Mouse (Mus musculus) erythroid progenitor cell, adult 5-6 weeks (primary cell): ENCODE data around the gene Tusc2. TPM values are rescaled to one million over a fixed set of nuclear protein-coding genes. Genes with fewer than 3 reads are reported as not detected.
"Not testable (repeated sequence)": the region's sequence is repeated elsewhere in the genome, so short reads cannot be mapped to it uniquely, and the experiment has no call there.

Source experiments
- ATAC-seq: replicated peaks from 2 replicates; pipeline ENCODE4 v1.8.0; 2016; ENCODE audit warnings: moderate number of reproducible peaks, mild to moderate bottlenecking, moderate TSS enrichment, inconsistent platforms; ENCODE audit not compliant: poor library complexity, low FRiP score, severe bottlenecking
- total RNA-seq, 2 experiments: library from RNA; stranded (forward) in 1 of 2; stranded (reverse) in 1 of 2; fragments of 150-400 nt in 1 of 2; fragments of 186-747, 209-891 nt in 1 of 2; gene quantifications; 2 replicates each; pipeline versions ENCODE4 v1.2.3 to v1.2.4; 2015 to 2017; ENCODE audit warnings: low replicate concordance in 2 of 2

Tusc2 gene
- total RNA-seq, 2 experiments from 2014 or later: 9.6 to 19.1 TPM

- ATAC-seq: no peak
These were observed 18.8 kb upstream of the Tusc2 start for GRCm38 (mm10) chr9:107544196-107544700.

- ATAC-seq: no peak
These were observed 18.3 kb upstream of the Tusc2 start for GRCm38 (mm10) chr9:107544729-107545128.

GRCm38 (mm10) chr9:107545199-107545598 is 17.9 kb upstream of the Tusc2 start:
- ATAC-seq: no peak

- ATAC-seq: no peak
These were observed 17.5 kb upstream of the Tusc2 start for GRCm38 (mm10) chr9:107545602-107546001.

- ATAC-seq: peak; percentile 70
These were observed 16.0 kb upstream of the Tusc2 start, which contains the start of gene Zmynd10 for GRCm38 (mm10) chr9:107547026-107547425. TSS of gene Zmynd10 (plus strand) at chr9:107547298.

GRCm38 (mm10) chr9:107547957-107548356 is 15.1 kb upstream of the Tusc2 start:
- ATAC-seq: no peak

- ATAC-seq: no peak
These were observed 14.2 kb upstream of the Tusc2 start for GRCm38 (mm10) chr9:107548820-107549219.

GRCm38 (mm10) chr9:107549297-107550074 is 13.6 kb upstream of the Tusc2 start:
- no peak for ATAC-seq

GRCm38 (mm10) chr9:107550491-107551116 is 12.5 kb upstream of the Tusc2 start:
- ATAC-seq: no peak

- peak; percentile 53 for ATAC-seq
These were observed 11.8 kb upstream of the Tusc2 start, which contains the start of gene Rassf1 for GRCm38 (mm10) chr9:107551117-107551889. TSS of gene Rassf1 (plus strand) at chr9:107551555.

GRCm38 (mm10) chr9:107551890-107552355 is 11.1 kb upstream of the Tusc2 start:
- no peak for ATAC-seq

- ATAC-seq: no peak
These were observed 10.2 kb upstream of the Tusc2 start for GRCm38 (mm10) chr9:107552690-107553393.

- ATAC-seq: no peak
These were observed 9.3 kb upstream of the Tusc2 start for GRCm38 (mm10) chr9:107553541-107554318.

- ATAC-seq: peak; percentile 89
These were observed 8.7 kb upstream of the Tusc2 start for GRCm38 (mm10) chr9:107554319-107554825.

GRCm38 (mm10) chr9:107555031-107555457 is 8.0 kb upstream of the Tusc2 start:
- 0 out of 2 replicates have a peak, but pooled peaks have one; percentile 1 for ATAC-seq

GRCm38 (mm10) chr9:107555701-107556100 is 7.4 kb upstream of the Tusc2 start:
- ATAC-seq: no peak

GRCm38 (mm10) chr9:107556346-107556745 is 6.7 kb upstream of the Tusc2 start:
- no peak for ATAC-seq

- ATAC-seq: not testable (repeated sequence)
These were observed 2.5 kb downstream of the Tusc2 start for GRCm38 (mm10) chr9:107565556-107565955.
